Mouse (Mus musculus): ENCODE results near the gene Otulinl.
A peak's percentile ranks its signal among the peaks of the same experiment; 100 is the strongest.

Otulinl gene

GRCm38 (mm10) chr15:27656626-27657025 lies 24.8 kb downstream of the Otulinl start:
- no peak for DNase-seq (ENCODE audit: low read depth, low spot score)

GRCm38 (mm10) chr15:27655015-27655414 lies 26.4 kb downstream of the Otulinl start:
- peak; percentile 32 for DNase-seq (ENCODE audit: low read depth, low spot score)

- DNase-seq (ENCODE audit: low read depth, low spot score) = no peak
Measured at GRCm38 (mm10) chr15:27647686-27648085, 33.7 kb downstream of the Otulinl start.

GRCm38 (mm10) chr15:27646665-27647064 lies 34.7 kb downstream of the Otulinl start:
- no peak for DNase-seq (ENCODE audit: low read depth, low spot score)

- DNase-seq (ENCODE audit: low read depth, low spot score) = no peak
Measured at GRCm38 (mm10) chr15:27645250-27645649, 36.1 kb downstream of the Otulinl start.

- DNase-seq (ENCODE audit: low read depth, low spot score) = peak; percentile 52
Measured at GRCm38 (mm10) chr15:27642895-27643294, 38.5 kb downstream of the Otulinl start.

GRCm38 (mm10) chr15:27641171-27641570 lies 40.2 kb downstream of the Otulinl start:
- DNase-seq (ENCODE audit: low read depth, low spot score) = no peak

- no peak for DNase-seq (ENCODE audit: low read depth, low spot score)
Measured at GRCm38 (mm10) chr15:27633941-27634900, 47.2 kb downstream of the Otulinl start.

- DNase-seq (ENCODE audit: low read depth, low spot score) = peak; percentile 96
Measured at GRCm38 (mm10) chr15:27630601-27631383, 50.6 kb downstream of the Otulinl start, which contains the start of gene Otulin. Gene Otulin (minus strand): TSS chr15:27630693.

- DNase-seq (ENCODE audit: low read depth, low spot score) = no peak
Measured at GRCm38 (mm10) chr15:27629800-27630600, 51.4 kb downstream of the Otulinl start.

- DNase-seq (ENCODE audit: low read depth, low spot score) = no peak
Measured at GRCm38 (mm10) chr15:27629046-27629445, 52.3 kb downstream of the Otulinl start.

GRCm38 (mm10) chr15:27627794-27628193 lies 53.6 kb downstream of the Otulinl start:
- no peak for DNase-seq (ENCODE audit: low read depth, low spot score)

GRCm38 (mm10) chr15:27626314-27626713 lies 55.1 kb downstream of the Otulinl start:
- DNase-seq (ENCODE audit: low read depth, low spot score) = no peak

- no peak for DNase-seq (ENCODE audit: low read depth, low spot score)
Measured at GRCm38 (mm10) chr15:27625890-27626255, 55.5 kb downstream of the Otulinl start.

GRCm38 (mm10) chr15:27625014-27625889 lies 56.1 kb downstream of the Otulinl start:
- no peak for DNase-seq (ENCODE audit: low read depth, low spot score)

- no peak for DNase-seq (ENCODE audit: low read depth, low spot score)
Measured at GRCm38 (mm10) chr15:27623286-27623685, 58.1 kb downstream of the Otulinl start.

- DNase-seq (ENCODE audit: low read depth, low spot score) = no peak
Measured at GRCm38 (mm10) chr15:27620475-27621185, 60.7 kb downstream of the Otulinl start.

- no peak for DNase-seq (ENCODE audit: low read depth, low spot score)
Measured at GRCm38 (mm10) chr15:27619683-27620082, 61.7 kb downstream of the Otulinl start.

- no peak for DNase-seq (ENCODE audit: low read depth, low spot score)
Measured at GRCm38 (mm10) chr15:27618778-27619533, 62.4 kb downstream of the Otulinl start.

All from ES-CJ7 (cell line).